Mouse (Mus musculus): ENCODE measurements around the gene Timp4. TPM values are rescaled to one million over a fixed set of nuclear protein-coding genes. Genes with fewer than 3 reads are reported as not detected.

Gene Timp4
- polyA plus RNA-seq, 1 experiment from 2014 or later, result 0.36 TPM

DNA sequence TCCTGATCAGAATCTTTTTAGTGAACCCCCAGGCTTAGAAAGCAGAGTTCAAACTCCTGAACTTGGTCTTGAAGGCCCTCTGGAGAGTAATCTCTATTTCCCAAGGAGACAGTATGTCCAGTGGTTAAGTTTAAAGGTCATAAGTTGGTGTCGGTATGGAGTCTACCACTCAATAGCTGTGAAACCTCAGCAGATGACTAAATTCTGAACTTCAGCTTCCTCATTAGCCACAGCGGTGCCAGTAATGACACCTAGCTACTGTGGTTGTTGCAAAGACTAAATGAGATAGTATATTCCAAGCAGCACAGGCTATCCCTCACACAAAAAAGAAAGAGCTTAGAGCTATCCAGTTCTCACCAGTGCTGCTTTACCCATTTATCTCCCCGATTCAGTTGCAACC is 36.2 kb upstream of the Timp4 start:
- Histone ChIP-seq H3K9ac (ENCODE audit: low read depth, low read length) (no peak overlapping the region), H3K4me1 (replicated peaks; ENCODE audit: insufficient read depth, low read length) (0 out of 2 replicates have a peak, but pooled peaks cover 4% of the 10 kb centered on the region), H3K9me3 (replicated peaks; ENCODE audit: low read length) (no peaks in the 10 kb centered on the region), H3K27ac (no peak overlapping the region), H3K4me2 (ENCODE audit: low read length) (no peak overlapping the region), H3K27me3 (ENCODE audit: insufficient read depth, low read length) (no peaks in the 10 kb centered on the region), H3K4me3 (replicated peaks; ENCODE audit: low read depth, low read length) (no peak overlapping the region), H3K36me3 (ENCODE audit: insufficient read depth, low read length) (no peaks in the 10 kb centered on the region)
- 86% methylated on average over 3 of the region's 3 CpGs for WGBS
- no peak for DNase-seq (ENCODE audit: low spot score)
- TF ChIP-seq CTCF (IDR thresholded peaks at IDR 0.05; ENCODE audit: low read depth), result no peak
- no peak for ATAC-seq (replicated peaks; ENCODE audit: low FRiP score, low read depth)

DNA sequence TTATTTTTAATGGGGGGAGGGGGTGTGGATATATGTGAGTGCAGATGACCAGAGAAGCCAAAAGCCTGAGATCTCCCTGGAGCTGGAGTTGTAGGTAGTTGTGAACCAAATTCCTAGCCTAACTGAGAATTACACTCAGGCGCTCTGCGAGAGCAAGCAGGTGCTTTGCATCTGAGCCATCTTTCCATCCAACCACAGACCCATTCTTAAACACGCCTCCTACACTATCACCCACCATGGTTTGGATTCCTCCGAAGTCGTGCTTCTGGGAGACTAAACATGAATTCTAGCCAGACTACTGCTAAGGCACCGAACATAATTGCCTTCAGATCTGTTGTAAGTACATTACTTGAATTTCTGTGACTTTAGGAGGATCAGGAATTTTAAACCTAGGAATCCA is 34.4 kb upstream of the Timp4 start:
- ATAC-seq (replicated peaks; ENCODE audit: low FRiP score, low read depth), result no peak
- no peak for TF ChIP-seq CTCF (IDR thresholded peaks at IDR 0.05; ENCODE audit: low read depth)

DNA sequence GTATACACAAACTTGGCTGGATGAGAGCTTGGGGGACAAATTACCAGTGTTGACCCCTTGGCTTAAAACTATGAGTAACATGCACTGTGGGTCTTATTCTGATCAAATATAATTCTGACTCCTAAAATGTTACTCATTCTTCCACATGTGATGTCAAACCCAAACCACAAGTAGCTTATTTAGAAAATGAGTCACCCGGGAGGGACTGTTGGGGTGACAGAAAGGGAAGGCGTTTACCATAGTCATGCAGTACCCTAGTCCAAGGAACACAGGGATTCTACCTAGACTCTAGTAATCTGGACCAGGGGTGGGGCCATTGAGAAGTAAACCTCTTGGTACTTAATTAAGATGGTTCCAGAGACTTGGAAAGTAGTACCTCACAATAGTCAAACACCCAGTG is 32.1 kb upstream of the Timp4 start:
- H3K9ac ChIP-seq (ENCODE audit: low read depth, low read length), result no peak overlapping the region
- ATAC-seq (replicated peaks; ENCODE audit: low FRiP score, low read depth) (no peak), DNase-seq (ENCODE audit: low spot score) (no peak)
- 85% methylated on average over 2 of the region's 2 CpGs for WGBS
- no peaks in the 10 kb centered on the region for H3K27me3 ChIP-seq (ENCODE audit: insufficient read depth, low read length)
- H3K4me1 ChIP-seq (replicated peaks; ENCODE audit: insufficient read depth, low read length), result no peaks in the 10 kb centered on the region
- no peak overlapping the region for H3K27ac ChIP-seq
- no peak for TF ChIP-seq CTCF (IDR thresholded peaks at IDR 0.05; ENCODE audit: low read depth)
- no peaks in the 10 kb centered on the region for H3K9me3 ChIP-seq (replicated peaks; ENCODE audit: low read length)
- H3K4me3 ChIP-seq (replicated peaks; ENCODE audit: low read depth, low read length), result no peak overlapping the region
- no peaks in the 10 kb centered on the region for H3K36me3 ChIP-seq (ENCODE audit: insufficient read depth, low read length)
- H3K4me2 ChIP-seq (ENCODE audit: low read length), result no peak overlapping the region

More for the DNA sequence above, 34.4 kb upstream of the Timp4 start:
- Histone ChIP-seq H3K27ac (no peak overlapping the region), H3K9ac (ENCODE audit: low read depth, low read length) (no peak overlapping the region), H3K4me2 (ENCODE audit: low read length) (no peak overlapping the region), H3K36me3 (ENCODE audit: insufficient read depth, low read length) (no peaks in the 10 kb centered on the region), H3K9me3 (replicated peaks; ENCODE audit: low read length) (no peaks in the 10 kb centered on the region), H3K4me3 (replicated peaks; ENCODE audit: low read depth, low read length) (no peak overlapping the region), H3K4me1 (replicated peaks; ENCODE audit: insufficient read depth, low read length) (no peaks in the 10 kb centered on the region), H3K27me3 (ENCODE audit: insufficient read depth, low read length) (no peaks in the 10 kb centered on the region)
- DNase-seq (ENCODE audit: low spot score), result no peak
- WGBS, result 87% methylated on average over 6 of the region's 6 CpGs

- DNase-seq (ENCODE audit: low spot score), result no peak
- no peak for TF ChIP-seq CTCF (IDR thresholded peaks at IDR 0.05; ENCODE audit: low read depth)
- WGBS, result 54% methylated on average over 2 of the region's 2 CpGs
Observed at GRCm38 (mm10) chr6:115279639-115280038, 27.6 kb upstream of the Timp4 start.

DNA sequence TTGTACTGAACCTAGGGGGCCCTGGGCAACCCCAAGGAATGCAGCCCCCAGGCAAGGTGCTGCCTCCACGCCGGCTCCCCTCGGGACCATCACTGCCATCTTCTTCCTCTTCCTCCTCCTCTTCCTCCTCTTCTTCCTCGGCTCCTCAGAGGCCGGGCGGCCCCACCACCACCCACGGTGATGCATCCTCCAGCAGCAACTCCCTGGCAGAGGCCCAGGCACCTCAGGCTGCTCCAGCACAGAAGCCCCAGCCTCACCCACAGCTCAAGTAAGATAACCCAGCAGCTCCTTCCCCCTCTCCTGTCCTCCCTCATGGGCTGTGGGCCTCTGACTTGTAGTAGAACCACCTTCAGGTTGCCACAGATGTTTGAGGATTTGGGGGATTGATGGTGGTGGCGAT is 26.1 kb upstream of the Timp4 start:
- no peak for TF ChIP-seq CTCF (IDR thresholded peaks at IDR 0.05; ENCODE audit: low read depth)
- WGBS, result 75% methylated on average over 8 of the region's 8 CpGs
- no peaks in the 10 kb centered on the region for H3K4me1 ChIP-seq (replicated peaks; ENCODE audit: insufficient read depth, low read length)
- no peak overlapping the region for H3K4me2 ChIP-seq (ENCODE audit: low read length)
- H3K4me3 ChIP-seq (replicated peaks; ENCODE audit: low read depth, low read length), result no peak overlapping the region
- ATAC-seq (replicated peaks; ENCODE audit: low FRiP score, low read depth), result no peak
- H3K36me3 ChIP-seq (ENCODE audit: insufficient read depth, low read length), result no peaks in the 10 kb centered on the region
- no peak for DNase-seq (ENCODE audit: low spot score)
- H3K27me3 ChIP-seq (ENCODE audit: insufficient read depth, low read length), result no peaks in the 10 kb centered on the region
- H3K9ac ChIP-seq (ENCODE audit: low read depth, low read length), result no peak overlapping the region
- H3K9me3 ChIP-seq (replicated peaks; ENCODE audit: low read length), result no peaks in the 10 kb centered on the region
- no peak overlapping the region for H3K27ac ChIP-seq

More at GRCm38 (mm10) chr6:115279639-115280038, 27.6 kb upstream of the Timp4 start:
- Histone ChIP-seq H3K27me3 (ENCODE audit: insufficient read depth, low read length) (no peaks in the 10 kb centered on the region), H3K4me1 (replicated peaks; ENCODE audit: insufficient read depth, low read length) (no peaks in the 10 kb centered on the region), H3K4me2 (ENCODE audit: low read length) (no peak overlapping the region), H3K36me3 (ENCODE audit: insufficient read depth, low read length) (no peaks in the 10 kb centered on the region), H3K4me3 (replicated peaks; ENCODE audit: low read depth, low read length) (no peak overlapping the region), H3K9me3 (replicated peaks; ENCODE audit: low read length) (no peaks in the 10 kb centered on the region), H3K27ac (no peak overlapping the region), H3K9ac (ENCODE audit: low read depth, low read length) (no peak overlapping the region)
- no peak for ATAC-seq (replicated peaks; ENCODE audit: low FRiP score, low read depth)

GRCm38 (mm10) chr6:115275116-115275815 is 23.3 kb upstream of the Timp4 start:
- H3K4me2 ChIP-seq (ENCODE audit: low read length), result no peak overlapping the region
- H3K27ac ChIP-seq, result no peak overlapping the region
- no peaks in the 10 kb centered on the region for H3K9me3 ChIP-seq (replicated peaks; ENCODE audit: low read length)
- H3K36me3 ChIP-seq (ENCODE audit: insufficient read depth, low read length), result no peaks in the 10 kb centered on the region
- no peak for ATAC-seq (replicated peaks; ENCODE audit: low FRiP score, low read depth)
- H3K4me1 ChIP-seq (replicated peaks; ENCODE audit: insufficient read depth, low read length), result peaks cover 5% of the 10 kb centered on the region; the same call in 1 of the 2 replicates
- H3K4me3 ChIP-seq (replicated peaks; ENCODE audit: low read depth, low read length), result no peak overlapping the region
- no peaks in the 10 kb centered on the region for H3K27me3 ChIP-seq (ENCODE audit: insufficient read depth, low read length)
- no peak for DNase-seq (ENCODE audit: low spot score)
- 81% methylated on average over 10 of the region's 10 CpGs for WGBS
- no peak overlapping the region for H3K9ac ChIP-seq (ENCODE audit: low read depth, low read length)
- no peak for TF ChIP-seq CTCF (IDR thresholded peaks at IDR 0.05; ENCODE audit: low read depth)
